Mouse (Mus musculus): Measurements from ENCODE around the gene Baat.
"Not testable (repeated sequence)": the region's sequence is repeated elsewhere in the genome, so short reads cannot be mapped to it uniquely, and the experiment has no call there.

The Baat gene

DNA sequence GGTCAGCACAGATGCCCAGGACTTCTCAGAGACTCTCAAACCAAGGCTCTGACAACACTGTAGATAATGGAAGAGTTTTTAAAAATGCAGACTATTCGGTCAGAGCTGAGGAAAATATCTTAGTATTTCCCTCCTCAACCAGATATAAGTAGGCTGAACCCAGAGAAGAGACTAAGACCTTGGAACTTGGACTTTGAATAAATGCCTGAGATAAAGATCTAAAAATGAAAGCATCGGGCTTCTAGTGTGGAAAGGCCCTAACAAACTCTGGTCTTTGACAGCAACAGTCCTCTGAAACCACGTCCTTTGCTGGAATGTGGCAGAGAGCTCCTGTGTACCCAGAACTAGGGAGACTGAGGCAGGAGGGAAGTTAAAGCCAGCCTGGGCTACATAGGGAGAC lies at the start of gene Baat:
Gene Baat, minus strand, starts transcription at position 172 of the 400 bp plus-strand sequence.
- DNase-seq, result no peak

DNA sequence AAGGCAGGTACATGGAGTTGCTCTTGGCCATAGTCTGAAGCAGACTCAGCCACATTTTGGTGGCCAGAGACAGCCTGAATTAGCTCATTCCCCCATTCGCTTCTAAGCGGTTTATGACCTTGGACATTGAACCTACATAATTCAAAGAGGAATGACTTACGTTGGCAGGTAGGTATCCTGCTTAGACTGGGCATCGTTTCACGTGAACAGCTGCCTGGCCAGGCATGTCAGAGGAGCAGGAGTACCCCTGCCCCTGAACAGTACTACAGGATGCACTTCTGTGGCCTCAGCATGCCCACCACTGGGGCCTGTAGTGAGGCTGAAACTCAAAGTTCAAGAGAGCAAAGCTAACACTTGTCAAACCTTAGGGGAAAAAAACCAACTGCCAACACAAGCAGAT lies 47.0 kb upstream of the Baat start:
- no peak for DNase-seq

DNA sequence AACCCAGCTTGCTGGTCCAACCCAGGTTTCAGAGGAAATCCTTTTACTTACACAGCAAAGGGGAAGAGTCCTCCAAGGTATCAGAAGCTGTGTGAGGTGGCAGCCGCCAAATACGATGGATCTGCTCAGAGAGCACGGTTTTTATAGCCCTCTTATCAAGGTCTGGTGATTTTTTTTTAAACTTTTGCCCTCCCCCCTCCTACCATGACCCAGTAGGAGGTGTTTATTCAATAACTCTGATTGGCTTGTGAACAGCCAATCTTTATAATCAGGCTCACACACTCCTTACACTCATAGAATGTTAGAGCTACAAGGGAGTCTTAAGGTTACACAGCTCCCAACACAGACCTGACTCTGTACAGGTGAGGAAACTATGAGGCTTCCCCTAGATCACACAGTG lies 43.0 kb upstream of the Baat start, which contains the start of gene Aldob:
Gene Aldob, minus strand, starts transcription at position 164 of the 400 bp plus-strand sequence.
- DNase-seq, result no peak

DNA sequence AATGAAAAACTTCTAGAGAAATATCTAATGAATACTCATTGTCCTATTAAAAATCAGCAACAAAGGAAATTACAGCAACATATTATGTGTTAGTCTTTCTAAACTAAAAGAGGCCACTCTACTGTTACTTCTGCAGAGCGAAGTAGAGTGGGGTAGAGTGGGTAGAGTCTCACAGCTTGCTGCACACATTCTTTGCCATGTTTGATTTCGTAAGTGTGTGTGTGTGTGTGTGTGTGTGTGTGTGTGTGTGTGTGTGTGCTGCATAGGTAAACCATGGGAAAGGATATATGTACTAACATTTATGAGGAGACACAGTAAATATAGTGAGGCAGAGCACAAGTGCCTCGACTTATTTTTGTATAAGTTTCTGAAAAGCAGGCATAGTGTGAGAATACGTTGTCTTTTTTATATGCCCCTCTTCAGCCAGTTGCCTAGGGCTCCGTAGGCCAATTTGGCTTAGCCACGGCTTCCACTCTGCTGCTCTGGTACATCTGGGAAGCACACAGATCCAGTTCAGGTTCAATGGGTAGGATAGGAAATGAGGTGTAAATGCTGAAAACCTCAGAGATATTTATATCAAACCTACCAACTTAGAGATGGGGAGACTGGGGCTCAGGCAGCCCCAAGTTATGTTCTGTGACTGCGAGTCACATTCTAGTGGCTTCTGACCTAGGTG lies 41.3 kb upstream of the Baat start:
- DNase-seq, result no peak

DNA sequence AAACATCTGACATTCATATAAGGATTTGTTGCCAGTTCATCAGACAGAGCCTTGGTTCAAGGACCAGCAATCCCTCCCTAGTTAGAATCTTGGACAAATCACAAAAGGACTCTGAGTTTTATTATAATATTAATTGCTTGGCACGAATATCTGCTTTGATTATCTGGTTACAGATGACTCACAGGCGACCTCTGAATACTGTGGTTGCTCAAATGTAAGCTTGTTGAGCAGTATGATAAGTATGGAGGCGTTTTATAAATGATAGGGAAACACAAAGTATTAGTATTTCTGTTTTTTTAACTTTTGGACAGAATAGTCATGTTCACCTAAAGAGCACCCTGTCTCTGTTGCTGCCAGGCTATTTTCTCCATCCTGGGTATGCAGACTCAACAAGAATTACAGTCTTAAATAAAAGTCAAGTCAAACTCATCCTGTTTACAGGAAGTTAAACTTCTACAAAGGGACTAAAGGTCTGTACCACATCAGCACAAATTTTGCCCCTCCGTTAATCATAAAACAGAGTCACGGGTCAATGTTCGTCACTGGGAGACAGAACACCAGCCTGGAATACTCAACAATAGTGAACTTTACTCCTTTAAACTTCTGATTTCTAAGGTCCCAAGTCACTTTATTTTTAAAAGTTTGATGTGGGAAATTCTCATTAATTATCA lies 40.7 kb upstream of the Baat start:
- DNase-seq, result no peak

DNA sequence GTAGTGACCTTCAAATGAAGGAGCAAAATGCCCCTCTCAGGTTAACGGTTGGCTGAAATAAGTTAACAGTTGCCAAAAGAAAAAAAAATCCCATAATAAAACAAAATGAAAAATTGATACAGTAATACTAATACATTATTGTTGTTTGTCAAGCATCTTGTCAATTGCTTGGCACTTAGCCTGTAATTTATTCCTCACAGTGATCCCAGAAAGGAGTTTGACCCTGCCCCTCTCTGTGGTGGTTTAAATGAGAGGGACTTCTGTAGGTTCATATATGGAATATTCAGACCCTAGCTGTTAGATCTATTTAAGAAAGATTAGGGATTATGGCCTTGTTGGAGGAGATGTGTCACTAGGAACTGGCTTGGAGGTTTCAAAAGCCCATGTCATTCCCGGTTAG lies 39.7 kb upstream of the Baat start:
- no peak for DNase-seq

DNA sequence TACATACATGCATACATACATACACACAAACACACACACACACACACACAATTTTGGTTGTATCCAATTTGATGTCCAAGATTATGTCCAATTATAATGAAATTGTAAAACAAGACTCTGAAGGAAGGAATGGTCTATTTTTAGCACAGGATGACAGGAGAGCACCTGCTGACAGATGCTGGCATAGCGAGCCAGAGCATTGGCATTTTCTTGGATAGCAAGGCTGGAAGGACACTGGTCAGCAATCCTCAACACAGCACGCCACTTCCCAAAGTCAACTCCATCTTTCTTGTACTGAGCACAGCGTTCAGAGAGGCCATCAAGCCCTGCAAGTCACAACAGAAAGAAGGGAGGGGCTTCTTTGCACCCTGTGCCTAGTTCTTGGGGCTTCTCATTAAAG lies 34.6 kb upstream of the Baat start:
- DNase-seq, result no peak

DNA sequence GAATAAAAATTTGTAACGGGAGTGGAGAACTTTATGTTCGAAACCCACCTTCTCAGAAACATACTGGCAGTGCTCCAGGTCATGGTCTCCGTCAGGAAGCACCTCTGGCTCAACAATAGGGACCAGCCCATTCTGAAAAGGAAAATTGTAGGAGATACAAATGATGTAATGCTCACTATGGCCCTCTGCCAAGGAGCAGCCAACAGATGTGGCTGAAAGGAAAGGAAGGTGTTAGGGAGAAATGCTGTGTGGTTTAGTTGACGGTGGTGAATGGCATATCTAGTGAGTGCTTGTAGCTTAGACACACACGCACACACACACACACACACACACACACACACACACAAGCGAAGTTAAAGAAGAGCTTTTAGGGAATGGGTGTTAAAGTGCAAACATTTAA lies 33.3 kb upstream of the Baat start:
- DNase-seq, result no peak

DNA sequence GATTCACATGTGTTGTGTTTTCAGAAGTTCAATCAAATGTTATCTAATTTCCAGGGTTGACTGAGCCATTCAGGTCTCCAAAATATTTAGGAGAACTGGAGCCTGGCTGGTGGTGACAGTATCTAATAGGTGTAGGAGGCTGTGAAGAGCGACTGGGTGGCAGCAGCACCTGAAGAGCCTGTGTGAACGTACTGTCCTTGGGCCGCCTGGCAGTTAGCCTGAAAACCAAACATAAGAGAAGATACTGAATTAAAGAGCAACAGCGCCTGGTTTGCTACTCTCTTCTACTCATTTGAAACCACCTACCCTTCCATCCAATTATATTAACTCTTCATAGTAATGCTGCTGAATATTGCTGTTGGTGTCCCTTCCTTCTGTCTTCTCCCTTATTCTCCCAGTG lies 30.3 kb upstream of the Baat start:
- no peak for DNase-seq

DNA sequence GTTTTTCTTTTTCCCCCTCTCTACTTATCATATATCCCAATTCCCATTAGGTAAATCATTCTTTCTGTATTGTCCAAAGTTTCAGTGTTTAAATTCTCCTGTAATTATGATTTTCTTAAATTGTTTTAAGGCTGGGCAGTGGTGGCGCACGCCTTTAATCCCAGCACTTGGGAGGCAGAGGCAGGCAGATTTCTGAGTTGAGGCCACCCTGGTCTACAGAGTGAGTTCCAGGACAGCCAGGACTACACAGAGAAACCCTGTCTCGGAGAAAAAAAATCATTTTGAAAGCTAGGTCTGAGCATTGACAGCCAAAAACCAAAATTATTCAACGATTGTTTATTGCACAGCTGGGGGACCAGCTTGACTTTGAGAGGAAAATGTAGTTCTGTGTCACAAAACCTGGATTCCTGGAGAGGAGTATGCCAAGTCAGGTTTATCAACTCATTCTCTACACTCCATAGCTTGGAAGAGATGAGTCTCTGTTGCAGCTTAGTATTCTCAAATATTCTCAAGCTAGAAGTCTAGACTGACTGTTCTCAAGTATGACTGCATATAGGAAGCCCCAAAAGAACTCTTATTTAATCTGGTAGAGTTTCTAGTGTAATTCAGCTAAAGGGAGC lies 29.4 kb upstream of the Baat start:
- DNase-seq, result no peak

DNA sequence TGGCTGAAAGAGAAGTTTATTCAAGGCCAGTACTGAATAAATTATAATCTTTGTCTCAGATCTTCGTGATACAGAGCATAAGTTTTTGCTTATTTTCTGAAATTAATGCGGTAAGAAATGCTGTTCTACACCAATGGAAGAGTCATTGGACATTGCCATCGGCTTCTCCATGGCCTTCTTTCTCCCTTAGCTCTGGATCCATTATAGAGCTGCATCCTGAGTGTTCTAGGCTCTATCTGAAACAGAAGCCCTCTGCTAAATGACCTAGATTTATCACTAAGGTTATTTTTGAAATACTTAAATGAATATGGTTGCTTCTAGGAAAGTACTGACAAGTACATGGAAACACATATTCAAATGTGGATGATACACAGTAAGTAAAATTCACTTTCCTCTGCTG lies 28.7 kb upstream of the Baat start:
- no peak for DNase-seq

DNA sequence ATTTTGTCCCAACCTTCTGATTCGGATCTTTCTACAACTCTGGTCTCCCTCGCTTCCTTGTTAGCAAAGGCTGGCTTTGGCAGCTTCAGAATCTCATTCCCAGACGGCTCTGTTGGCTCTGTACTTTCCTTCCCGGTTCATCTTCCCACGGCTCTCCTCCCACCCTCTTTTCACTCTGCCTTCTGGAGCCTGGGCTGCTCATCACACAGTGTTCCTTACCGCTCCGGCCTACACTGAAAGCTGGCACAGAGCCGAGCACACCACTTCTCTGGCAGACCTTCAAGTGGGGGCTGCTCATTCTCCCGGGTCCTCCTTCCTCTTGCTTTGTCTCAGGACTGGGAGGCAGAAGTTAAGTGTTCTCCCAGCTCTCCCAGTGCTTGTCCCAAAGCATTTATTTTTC lies 16.2 kb upstream of the Baat start:
- no peak for DNase-seq

DNA sequence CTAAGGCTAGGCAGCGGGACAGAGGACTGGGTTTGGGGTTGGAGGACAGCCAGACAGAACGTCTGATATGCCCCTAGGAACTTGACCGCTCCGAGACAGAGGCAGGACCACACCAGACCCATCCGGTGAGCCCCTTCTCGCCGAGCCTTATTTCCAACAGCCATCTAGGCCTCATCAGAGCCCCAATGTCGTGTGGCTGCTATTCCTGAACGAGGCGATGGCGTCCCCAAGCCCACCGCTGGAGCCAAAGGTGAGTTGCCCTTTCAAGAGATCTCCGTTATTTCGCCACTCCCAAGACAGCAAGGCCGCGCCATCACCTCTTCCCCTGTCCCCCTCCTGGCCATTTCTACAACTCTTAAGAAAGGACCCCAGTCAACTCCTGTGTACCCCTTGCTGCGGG lies 15.0 kb upstream of the Baat start:
- DNase-seq, result no peak

DNA sequence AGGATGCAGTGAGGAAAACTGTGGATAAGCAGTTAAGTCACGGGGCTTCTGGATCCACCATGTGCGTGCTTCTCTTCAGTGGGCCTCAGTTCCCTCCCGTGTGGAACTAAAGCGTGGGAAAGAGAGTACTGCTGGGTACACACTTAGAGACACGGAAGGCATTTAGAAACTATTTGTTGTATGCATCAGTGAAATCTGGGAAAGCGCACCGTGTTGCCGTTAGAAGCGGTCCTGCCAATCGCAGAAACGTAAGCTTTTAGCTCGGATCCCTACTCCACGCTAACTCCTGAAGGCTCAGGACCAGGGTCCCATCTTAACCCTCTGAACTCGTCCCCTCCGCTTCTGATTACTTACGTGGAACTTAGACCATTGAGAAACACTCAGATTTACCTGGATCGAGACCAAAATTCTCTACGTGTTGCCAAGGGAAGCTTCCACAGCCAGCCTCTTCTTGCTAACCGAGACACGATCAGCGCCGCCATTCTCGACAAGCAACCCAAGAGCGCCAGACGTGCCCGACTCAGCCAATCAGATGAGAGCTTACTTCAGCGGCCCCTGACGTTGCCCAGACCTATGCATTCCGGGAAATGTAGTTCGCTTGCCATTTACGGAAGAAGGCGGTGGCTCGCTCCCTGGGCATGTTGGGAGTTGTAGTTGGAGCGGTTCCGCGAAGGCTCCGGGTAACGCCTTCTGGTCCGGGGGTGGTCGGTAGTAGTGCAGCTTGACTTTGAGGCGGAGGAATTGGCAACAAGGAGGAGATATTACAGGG lies 14.4 kb upstream of the Baat start, which contains the start of the genes Mrpl50 and Zfp189:
Gene Mrpl50, minus strand, starts transcription at position 522 of the 769 bp plus-strand sequence.
Gene Zfp189, plus strand, starts transcription at position 605 of the 769 bp plus-strand sequence.
- DNase-seq, result peak; percentile 98

DNA sequence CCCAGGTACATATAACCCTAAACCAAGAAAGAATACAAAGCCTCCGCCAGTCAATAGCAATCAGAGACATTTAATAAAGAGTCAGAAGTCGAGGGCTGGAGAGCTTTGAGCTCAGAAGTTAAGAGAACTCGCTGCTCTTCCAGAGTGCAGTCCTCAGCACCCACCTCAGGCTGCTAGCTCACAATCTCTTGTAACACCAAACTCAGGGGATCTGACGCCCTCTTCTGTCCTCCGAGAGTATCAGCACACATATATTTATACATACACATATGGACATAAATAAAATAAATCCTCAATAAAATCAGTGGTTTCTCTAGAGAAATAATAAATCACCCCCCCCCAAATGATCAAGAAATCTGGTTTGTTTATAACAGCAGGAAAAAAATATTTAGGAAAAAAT lies 13.1 kb upstream of the Baat start:
- DNase-seq, result peak; percentile 35

DNA sequence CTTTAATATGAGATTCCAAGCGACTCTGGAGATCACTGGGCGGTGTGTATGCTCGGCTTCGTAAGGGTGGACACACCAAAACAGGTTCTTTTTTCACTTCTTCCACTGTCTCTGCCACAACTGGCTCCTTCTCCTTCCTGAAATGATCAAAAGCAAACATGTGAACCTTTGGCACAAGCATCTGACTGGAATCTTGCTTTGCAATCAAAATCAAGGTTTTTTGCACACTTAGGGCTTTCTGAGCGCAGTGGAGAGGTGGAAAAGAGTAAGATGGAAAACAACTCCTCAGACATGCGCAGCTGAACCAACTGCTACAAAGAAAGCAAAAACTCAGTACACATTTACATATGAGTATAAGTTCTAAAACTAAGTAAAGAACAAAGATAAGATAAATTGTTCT lies 8.1 kb upstream of the Baat start:
- no peak for DNase-seq

DNA sequence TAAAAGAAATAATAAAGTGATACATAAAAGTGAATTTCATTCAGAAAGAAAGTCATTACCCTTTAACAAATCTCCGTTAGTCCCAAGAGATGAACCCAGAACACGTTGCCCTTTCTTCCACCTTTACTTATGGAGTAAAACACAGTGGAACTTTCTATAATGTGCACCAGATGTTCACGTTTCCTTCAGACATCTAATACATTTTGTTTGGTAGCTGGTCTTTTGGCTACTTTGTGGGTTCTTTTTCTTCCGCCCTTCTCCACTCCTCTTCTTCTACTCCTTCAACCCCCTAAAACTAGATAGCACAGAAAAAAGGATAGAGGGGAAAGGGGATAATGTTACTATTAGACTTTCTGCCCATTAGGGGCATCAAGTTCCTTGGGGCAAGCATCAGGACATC lies 6.3 kb upstream of the Baat start:
- DNase-seq, result no peak

DNA sequence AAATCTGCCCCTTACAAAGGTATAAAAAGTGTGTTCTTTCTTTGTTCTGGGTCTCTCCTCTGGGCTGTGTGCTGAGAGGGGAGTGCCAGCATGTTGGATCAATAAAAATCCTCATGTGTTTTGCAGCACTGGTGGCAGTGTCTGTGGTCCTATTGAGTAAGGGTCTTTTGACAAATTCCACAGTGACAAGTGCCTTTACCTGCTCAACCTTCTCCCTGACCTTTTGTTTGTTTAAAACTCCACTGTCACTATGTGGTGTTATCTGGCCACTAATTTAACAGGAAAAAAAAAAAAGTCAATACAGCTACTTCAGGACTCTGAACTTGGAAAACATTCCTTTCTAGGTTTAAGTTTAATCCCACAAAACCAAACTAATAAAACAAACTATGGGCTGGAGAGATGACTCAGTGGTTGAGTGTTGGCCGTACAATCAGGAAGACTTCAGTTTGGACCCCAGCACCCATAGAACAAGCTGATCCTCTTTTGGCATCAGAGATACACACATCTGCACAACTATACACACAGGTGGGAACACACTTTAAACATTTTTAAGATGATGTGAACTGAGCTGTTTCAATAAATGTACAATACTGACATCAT lies 4.0 kb upstream of the Baat start:
- DNase-seq, result not testable (repeated sequence)

DNA sequence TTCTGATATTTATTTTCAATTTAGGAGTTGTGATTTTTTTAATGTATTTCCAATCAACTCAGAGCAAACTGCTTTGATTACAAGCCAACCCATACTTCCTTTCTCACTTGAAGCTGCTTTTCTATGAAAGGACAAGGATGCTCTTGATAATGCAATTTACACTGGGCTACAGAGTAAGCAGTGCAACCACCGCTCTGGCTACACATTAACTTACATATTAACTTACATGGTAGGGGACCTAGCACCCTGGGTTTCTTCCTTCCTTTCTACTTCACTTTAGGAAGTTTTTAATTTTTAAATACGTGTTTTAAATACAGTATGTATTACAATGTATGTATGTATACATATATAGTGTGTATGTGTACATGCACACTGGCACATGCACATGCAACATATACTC lies 2.8 kb upstream of the Baat start:
- DNase-seq, result no peak

DNA sequence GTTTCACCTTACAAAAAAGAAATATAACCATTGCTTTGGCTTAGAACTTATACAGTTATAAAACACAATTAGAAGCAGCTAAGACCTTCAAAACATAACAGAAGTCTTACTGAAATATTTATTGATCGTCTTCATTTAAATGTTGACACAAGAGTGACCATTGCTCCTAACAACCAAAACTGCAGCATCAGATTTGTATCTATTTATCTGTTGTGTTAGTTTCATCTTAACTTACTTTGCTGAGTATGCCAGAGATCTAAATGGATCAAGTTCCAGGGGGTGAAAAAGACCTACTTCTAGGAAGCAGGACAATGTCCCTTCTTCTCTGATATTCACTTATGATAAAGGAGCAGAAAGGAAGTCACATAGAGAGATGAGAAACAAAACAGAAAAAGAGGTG lies 2.8 kb downstream of the Baat start:
- no peak for DNase-seq

DNA sequence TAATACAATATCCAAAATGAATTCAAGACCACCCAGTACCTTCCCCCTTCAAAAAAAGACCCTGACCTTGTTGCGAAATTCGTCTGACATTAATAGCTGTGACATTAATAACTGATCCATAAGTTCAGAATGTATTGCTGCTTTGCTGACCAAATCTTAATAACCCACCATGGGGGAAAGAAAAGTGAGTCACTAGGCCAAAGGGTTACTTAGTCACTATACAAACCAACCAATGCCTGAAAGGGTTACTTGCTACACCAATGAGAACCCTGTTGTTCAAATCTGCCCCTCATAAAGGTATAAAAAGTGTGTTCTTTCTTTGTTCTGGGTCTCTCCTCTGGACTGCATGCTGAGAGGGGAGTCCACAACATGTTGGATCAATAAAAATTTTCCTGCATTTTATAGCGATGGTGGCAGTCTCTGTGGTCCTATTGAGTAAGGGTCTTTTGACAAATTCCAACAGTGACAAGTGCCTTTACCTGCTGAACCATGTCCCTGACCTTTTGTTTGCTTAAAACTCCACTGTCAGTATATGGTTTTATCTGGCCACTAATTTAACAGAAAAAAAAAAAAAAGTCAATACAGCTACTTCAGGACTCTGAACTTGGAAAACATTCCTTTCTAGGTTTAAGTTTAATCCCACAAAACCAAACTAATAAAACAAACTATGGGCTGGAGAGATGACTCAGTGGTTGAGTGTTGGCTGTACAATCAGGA lies 20.3 kb downstream of the Baat start:
- not testable (repeated sequence) for DNase-seq

DNA sequence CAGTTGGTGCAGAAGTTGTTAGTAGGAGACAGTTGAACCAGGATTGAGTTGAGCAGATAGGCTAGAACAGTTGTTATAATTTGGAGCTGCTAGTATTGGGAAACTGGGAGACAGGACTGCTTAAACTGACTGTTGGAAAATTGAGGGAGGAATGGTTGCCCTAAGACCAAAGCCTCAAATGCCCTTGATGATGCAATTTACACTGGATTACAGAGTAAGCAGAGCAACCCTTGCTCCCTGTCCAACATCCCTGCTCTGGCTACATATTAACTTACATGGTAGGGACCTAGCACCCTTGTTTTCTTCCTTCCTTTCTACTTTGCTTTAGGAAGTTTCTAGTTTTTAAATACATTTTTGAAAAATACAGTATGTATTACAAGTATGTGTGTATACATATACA lies 20.9 kb downstream of the Baat start:
- DNase-seq, result no peak
